Mouse (Mus musculus) embryonic facial prominence, embryonic 13.5 days (tissue): Measurements from ENCODE around the gene Gpr4. TPM values are rescaled to one million over a fixed set of nuclear protein-coding genes. Genes with fewer than 3 reads are reported as not detected.

Source experiments
- ATAC-seq: fragments of 200-750 bp; cut with Nextera tagmentation; 2 replicates; pipeline ENCODE4 v1.8.0; 2017; ENCODE audit warnings: low read depth; ENCODE audit not compliant: insufficient number of reproducible peaks, insufficient read depth, low FRiP score, low TSS enrichment
- H3K27ac ChIP-seq: fragments of 300-500 bp; sonication (generic); 2 replicates; pipeline ENCODE4 v1.5.1; 2015; ENCODE audit warnings: moderate library complexity, mild to moderate bottlenecking, inconsistent platforms
- H3K27me3 ChIP-seq: fragments of 300-500 bp; sonication (generic); 2 replicates; pipeline ENCODE4 v1.6.1; 2015; ENCODE audit warnings: mild to moderate bottlenecking, inconsistent platforms
- H3K36me3 ChIP-seq: fragments of 300-500 bp; sonication (generic); 2 replicates; pipeline ENCODE4 v1.6.1; 2015; ENCODE audit warnings: mild to moderate bottlenecking, inconsistent platforms
- H3K4me1 ChIP-seq: fragments of 300-500 bp; sonication (generic); 2 replicates; pipeline ENCODE4 v1.6.1; 2015; ENCODE audit warnings: inconsistent platforms
- H3K4me2 ChIP-seq: fragments of 300-500 bp; sonication (generic); 2 replicates; pipeline ENCODE4 v1.6.1; 2015; ENCODE audit warnings: moderate library complexity, mild to moderate bottlenecking, inconsistent platforms
- H3K4me3 ChIP-seq: fragments of 300-500 bp; sonication (generic); 2 replicates; pipeline ENCODE4 v1.5.1; 2015; ENCODE audit warnings: mild to moderate bottlenecking, inconsistent platforms
- H3K9ac ChIP-seq: fragments of 300-500 bp; sonication (generic); 2 replicates; pipeline ENCODE4 v1.6.1; 2015; ENCODE audit warnings: mild to moderate bottlenecking, inconsistent platforms
- H3K9me3 ChIP-seq: fragments of 300-500 bp; sonication (generic); 2 replicates; pipeline ENCODE4 v1.6.1; 2016; ENCODE audit warnings: inconsistent platforms
- WGBS: fragments of 180-500 bp; shearing (Covaris S2); methylation state at CpG from one replicate; pipeline ENCODE4 v1.1.7; 2015; ENCODE audit warnings: mixed read lengths; 5-methylcytosine and 5-hydroxymethylcytosine counted together
- microRNA counts: library from miRNA; unstranded; fragments of <30 nt; microRNA quantifications from one replicate; lab custom pipeline; 2016
- microRNA-seq: library from miRNA; unstranded; fragments of <30 nt; microRNA quantifications from one replicate; pipeline ENCODE4, GENCODE M21; 2016
- polyA plus RNA-seq: library from polyadenylated mRNA; unstranded; fragments of >200 nt; fragmentation: Nextera tagmentation; extraction: Ambion mirVana; gene quantifications from 2 replicates; pipeline ENCODE4 v1.2.1, GENCODE M21; 2015

Gpr4 gene
- polyA plus RNA-seq, 1 experiment from 2014 or later, result 1.6 TPM

DNA sequence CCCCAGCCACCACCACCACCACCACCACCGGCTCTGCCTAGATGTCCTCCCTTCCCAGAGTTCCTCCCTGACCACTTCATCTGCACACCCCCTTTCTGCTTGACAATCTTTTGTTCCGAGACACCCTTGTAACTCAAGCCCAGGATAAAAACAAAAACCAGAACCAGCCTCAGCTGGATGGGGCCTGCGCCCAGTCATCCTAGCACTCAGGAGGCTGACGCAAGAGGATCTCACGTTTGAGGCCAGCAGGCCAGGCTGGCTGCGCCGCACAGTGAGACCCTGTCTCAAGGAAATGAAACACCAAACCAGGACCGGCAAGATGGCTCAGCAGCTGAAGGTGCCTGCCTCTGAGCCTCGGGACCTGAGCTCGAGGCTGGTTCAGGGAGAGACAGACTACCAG is 54.7 kb downstream of the Gpr4 start:
- H3K4me2 ChIP-seq, result no peak overlapping the region
- H3K4me3 ChIP-seq, result no peak overlapping the region
- H3K9ac ChIP-seq, result 0 out of 2 replicates have a peak overlapping the region, but pooled peaks have one; percentile 21
- H3K27me3 ChIP-seq, result no peaks in the 10 kb centered on the region
- ATAC-seq, result no peak
- peaks cover 45% of the 10 kb centered on the region for H3K36me3 ChIP-seq
- peaks cover 32% of the 10 kb centered on the region for H3K4me1 ChIP-seq
- no peaks in the 10 kb centered on the region for H3K9me3 ChIP-seq
- 67% methylated on average over 10 of the region's 10 CpGs for WGBS
- H3K27ac ChIP-seq, result no peak overlapping the region

DNA sequence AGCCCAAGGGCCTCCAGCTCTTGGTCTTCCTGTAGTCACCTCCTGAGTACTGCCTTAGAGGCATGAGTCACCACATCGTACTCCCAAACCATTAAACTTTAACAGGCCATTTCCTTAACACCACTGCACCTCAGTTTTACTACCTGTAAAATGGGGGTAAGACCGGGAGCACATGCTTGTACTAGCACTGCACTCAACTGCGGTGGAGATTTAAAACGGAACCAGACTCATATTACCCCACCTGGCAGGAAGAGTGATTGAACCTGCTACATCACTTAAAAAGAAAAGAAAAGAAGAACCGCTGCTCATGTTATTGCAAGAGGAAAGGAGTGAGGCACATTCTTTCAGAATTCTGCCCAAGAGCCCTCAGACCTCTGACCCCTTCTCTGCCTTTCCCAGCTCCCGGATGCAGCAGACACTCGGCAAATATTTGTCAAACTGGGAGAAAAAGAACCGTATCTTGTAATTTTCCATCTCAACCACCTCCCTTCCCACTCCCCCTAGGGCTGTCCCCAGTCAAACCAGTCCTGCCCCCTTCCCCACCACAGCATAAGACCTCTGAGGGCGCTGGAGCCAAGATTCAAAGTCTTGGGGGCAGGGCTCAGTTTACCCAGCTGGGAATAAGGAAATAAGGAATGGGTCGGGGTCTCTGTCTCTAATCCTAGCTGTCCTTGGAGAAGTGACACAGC is 56.8 kb downstream of the Gpr4 start:
- peak overlapping the region; percentile 99 for H3K4me2 ChIP-seq
- no peaks in the 10 kb centered on the region for H3K27me3 ChIP-seq
- 33% methylated on average over 10 of the region's 10 CpGs for WGBS
- no peak for ATAC-seq
- H3K36me3 ChIP-seq, result peaks cover 25% of the 10 kb centered on the region
- H3K9me3 ChIP-seq, result no peaks in the 10 kb centered on the region
- peak overlapping the region; percentile 96 for H3K4me3 ChIP-seq
- peak overlapping the region; percentile 96 for H3K27ac ChIP-seq
- H3K9ac ChIP-seq, result peak overlapping the region; percentile 91
- H3K4me1 ChIP-seq, result peaks cover 32% of the 10 kb centered on the region

- no peak for ATAC-seq
- Histone ChIP-seq H3K27ac (peak overlapping the region; percentile 96), H3K4me2 (peak overlapping the region; percentile 99), H3K4me1 (peaks cover 32% of the 10 kb centered on the region), H3K4me3 (peak overlapping the region; percentile 96), H3K27me3 (no peaks in the 10 kb centered on the region), H3K9ac (peak overlapping the region; percentile 91), H3K36me3 (peaks cover 18% of the 10 kb centered on the region), H3K9me3 (no peaks in the 10 kb centered on the region)
- 2% methylated on average over 18 of the region's 19 CpGs for WGBS
Observed at GRCm38 (mm10) chr7:19269721-19270441, 57.5 kb downstream of the Gpr4 start.

DNA sequence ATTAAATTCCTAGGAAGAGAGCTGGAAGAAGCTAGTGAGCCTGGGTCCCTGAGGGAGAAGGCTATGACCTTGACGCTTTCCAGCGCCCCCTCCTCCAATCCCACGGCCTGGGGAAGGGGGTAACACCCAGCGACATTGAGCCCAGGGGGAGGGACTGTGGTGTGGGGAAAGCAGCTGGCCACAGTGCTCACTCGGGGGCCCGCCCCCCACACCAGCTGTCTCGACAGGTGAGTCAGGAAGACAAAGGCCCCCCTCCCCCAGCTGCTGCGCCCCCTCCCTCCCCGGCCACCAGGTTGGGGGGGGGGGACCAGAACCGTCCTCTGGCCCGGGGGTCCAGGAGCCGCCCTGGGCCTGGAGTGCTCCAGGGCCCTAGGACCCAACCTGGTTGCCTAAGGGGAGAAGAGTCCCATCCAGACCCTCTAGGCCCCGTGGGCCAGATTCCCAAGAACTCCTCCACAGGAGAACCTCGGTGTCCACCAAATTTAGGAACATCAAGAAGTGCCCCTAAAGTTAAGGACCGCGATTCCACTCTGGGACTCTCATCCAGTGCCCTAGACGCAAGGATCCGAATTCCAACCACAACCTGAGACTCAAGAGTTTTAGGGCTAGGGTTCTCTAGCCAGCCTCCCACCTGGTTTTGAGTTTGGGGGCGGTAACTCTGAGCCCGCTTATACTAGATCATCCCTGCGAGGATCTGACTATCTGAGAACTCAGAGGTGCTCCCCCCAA is 58.3 kb downstream of the Gpr4 start:
- H3K27ac ChIP-seq, result peak overlapping the region; percentile 96
- H3K27me3 ChIP-seq, result no peaks in the 10 kb centered on the region
- H3K36me3 ChIP-seq, result peaks cover 13% of the 10 kb centered on the region; the same call in 1 of the 2 replicates
- under 1% methylated on average over 21 of the region's 21 CpGs for WGBS
- peaks cover 32% of the 10 kb centered on the region for H3K4me1 ChIP-seq
- no peaks in the 10 kb centered on the region for H3K9me3 ChIP-seq
- peak overlapping the region; percentile 99 for H3K4me2 ChIP-seq
- ATAC-seq, result no peak
- peak overlapping the region; percentile 91 for H3K9ac ChIP-seq
- peak overlapping the region; percentile 96 for H3K4me3 ChIP-seq

DNA sequence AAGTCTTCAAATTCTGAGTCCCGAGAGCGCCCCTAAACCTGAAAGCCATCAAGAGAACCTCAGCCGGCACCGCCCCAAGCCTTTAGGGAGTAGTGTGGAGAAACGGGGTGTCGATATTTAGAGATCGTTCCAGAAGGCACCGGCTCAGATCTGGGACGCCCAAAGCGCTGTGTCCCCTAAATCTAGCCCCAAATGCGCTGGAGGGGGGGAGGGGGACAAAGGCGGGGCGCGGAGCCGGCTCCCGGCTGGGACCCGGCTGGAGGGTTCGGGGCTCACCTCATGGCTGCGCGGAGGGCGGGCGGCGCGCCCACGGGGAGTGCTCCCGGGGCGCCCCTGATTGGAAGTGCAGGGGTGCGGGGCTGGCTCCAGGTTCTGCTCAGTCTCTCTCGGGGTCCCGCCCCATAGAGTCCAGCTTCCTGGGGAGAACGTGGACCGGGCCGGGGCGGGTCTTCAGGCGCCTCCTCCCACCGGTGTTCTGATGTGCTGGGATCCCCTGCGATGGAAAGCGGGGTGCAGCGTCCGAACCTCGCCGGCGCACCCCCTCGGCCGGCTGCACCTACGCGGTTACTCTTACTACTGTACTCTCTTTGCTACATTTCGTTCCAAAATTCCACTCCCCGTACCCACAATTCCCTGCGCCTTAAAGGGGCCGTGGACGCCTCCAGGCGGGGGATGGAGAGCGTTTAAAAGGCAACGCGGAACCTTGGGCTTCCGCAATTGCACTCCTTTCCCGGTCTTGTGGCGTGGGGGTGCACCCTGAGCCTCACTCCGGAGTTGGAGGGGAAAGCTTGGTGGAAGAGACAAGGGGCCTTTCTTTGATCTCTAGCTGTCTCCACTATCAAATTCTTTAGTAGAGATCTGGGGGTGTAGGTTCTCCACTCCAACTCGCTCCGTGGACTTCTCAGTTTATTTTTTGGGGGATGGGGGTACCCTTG is 59.2 kb downstream of the Gpr4 start, which contains the start of gene Vasp:
Vasp (minus strand) TSS at position 580 of the 935 bp plus-strand sequence.
- ATAC-seq, result peak; percentile 71
- Histone ChIP-seq H3K9ac (peak within 1 kb of the TSS; percentile 91), H3K36me3 (peaks cover 13% of the 10 kb centered on the region; the same call in 1 of the 2 replicates), H3K4me3 (peak within 1 kb of the TSS; percentile 96), H3K9me3 (peaks cover 2% of the 10 kb centered on the region; the same call in 1 of the 2 replicates), H3K27ac (peak within 1 kb of the TSS; percentile 96), H3K4me2 (peak within 1 kb of the TSS; percentile 99), H3K4me1 (peaks cover 32% of the 10 kb centered on the region), H3K27me3 (no peaks in the 10 kb centered on the region)
- WGBS, result under 1% methylated on average over 62 of the region's 62 CpGs

GRCm38 (mm10) chr7:19272173-19272764 is 59.9 kb downstream of the Gpr4 start:
- H3K36me3 ChIP-seq, result peaks cover 10% of the 10 kb centered on the region; the same call in 1 of the 2 replicates
- H3K27ac ChIP-seq, result peak overlapping the region; percentile 96
- under 1% methylated on average over 35 of the region's 36 CpGs for WGBS
- peaks cover under 1% of the 10 kb centered on the region; the same call in 1 of the 2 replicates for H3K27me3 ChIP-seq
- H3K9me3 ChIP-seq, result peaks cover 2% of the 10 kb centered on the region; the same call in 1 of the 2 replicates
- peak overlapping the region; percentile 96 for H3K4me3 ChIP-seq
- peaks cover 32% of the 10 kb centered on the region for H3K4me1 ChIP-seq
- H3K4me2 ChIP-seq, result peak overlapping the region; percentile 99
- peak overlapping the region; percentile 91 for H3K9ac ChIP-seq
- peak; percentile 72 for ATAC-seq

MicroRNAs within 50 kb of the gene (microRNA counts, 519-probe panel; counts per million panel counts)
- microRNA mmu-miR-330 (lab: Ali Mortazavi, UCI), result 236 counts per million, percentile 44 among the panel's probes with 10 or more counts

Small RNA genes within 50 kb of the gene (microRNA-seq; reads per million reads assigned to microRNA genes)
- 209 reads per million, percentile 62 among the genes with 10 or more reads in this experiment for gene Mir330

Other genes starting within 250 kb of the Gpr4 start
- gene Nanos2, start 225.1 kb upstream of the Gpr4 start, polyA plus RNA-seq, result not detected in 2 replicates
- 6.0 and 6.7 TPM in 2 replicates for gene Mypop, start 221.3 kb upstream of the Gpr4 start, polyA plus RNA-seq
- 30.1 and 33.2 TPM in 2 replicates for gene Irf2bp1, start 208.5 kb upstream of the Gpr4 start, polyA plus RNA-seq
- 0.62 and 1.8 TPM in 2 replicates for gene Foxa3, start 189.0 kb upstream of the Gpr4 start, polyA plus RNA-seq
- gene Sympk, start 188.2 kb upstream of the Gpr4 start, polyA plus RNA-seq, result 36.0 and 43.2 TPM in 2 replicates
- not detected in 2 replicates for gene Rsph6a, start 157.8 kb upstream of the Gpr4 start, polyA plus RNA-seq
- gene Dmwd, start 136.3 kb upstream of the Gpr4 start, polyA plus RNA-seq, result 16.4 and 17.6 TPM in 2 replicates
- gene Dmpk, start 128.7 kb upstream of the Gpr4 start, polyA plus RNA-seq, result 13.1 and 16.8 TPM in 2 replicates
- gene Six5, start 117.9 kb upstream of the Gpr4 start, polyA plus RNA-seq, result 14.7 and 15.3 TPM in 2 replicates
- 3.5 and 4.4 TPM in 2 replicates for gene Gm4969, start 94.2 kb upstream of the Gpr4 start, polyA plus RNA-seq
- gene Fbxo46, start 92.7 kb upstream of the Gpr4 start, polyA plus RNA-seq, result 15.3 and 16.6 TPM in 2 replicates
- 15.2 and 16.2 TPM in 2 replicates for gene Qpctl, start 63.2 kb upstream of the Gpr4 start, polyA plus RNA-seq
- gene Snrpd2, start 62.8 kb upstream of the Gpr4 start, polyA plus RNA-seq, result 137 and 167 TPM in 2 replicates
- gene Gipr, start 46.4 kb upstream of the Gpr4 start, polyA plus RNA-seq, result 0.37 and 0.56 TPM in 2 replicates
- 5.1 and 7.2 TPM in 2 replicates for gene Eml2, start 36.1 kb upstream of the Gpr4 start, polyA plus RNA-seq
- 36.2 and 38.2 TPM in 2 replicates for gene Opa3, start 15.8 kb downstream of the Gpr4 start, polyA plus RNA-seq
- 57.3 and 64.0 TPM in 2 replicates for gene Vasp, start 59.3 kb downstream of the Gpr4 start, polyA plus RNA-seq
- not detected in 2 replicates for gene Ppm1n, start 67.5 kb downstream of the Gpr4 start, polyA plus RNA-seq
- 10.2 and 11.7 TPM in 2 replicates for gene Rtn2, start 70.1 kb downstream of the Gpr4 start, polyA plus RNA-seq
- 0.06 and 0.23 TPM in 2 replicates for gene Fosb, start 97.5 kb downstream of the Gpr4 start, polyA plus RNA-seq
- gene Ercc1, start 132.2 kb downstream of the Gpr4 start, polyA plus RNA-seq, result 93.2 and 106 TPM in 2 replicates
- 29.4 and 30.5 TPM in 2 replicates for gene Cd3eap, start 146.9 kb downstream of the Gpr4 start, polyA plus RNA-seq
- 8.3 and 12.6 TPM in 2 replicates for gene Ppp1r13l, start 147.2 kb downstream of the Gpr4 start, polyA plus RNA-seq
- gene Ercc2, start 169.5 kb downstream of the Gpr4 start, polyA plus RNA-seq, result 17.0 and 17.4 TPM in 2 replicates
- 14.5 and 14.8 TPM in 2 replicates for gene Klc3, start 191.6 kb downstream of the Gpr4 start, polyA plus RNA-seq
- 2.1 TPM in 1 of 2 replicates, not detected in the other for gene Ckm, start 192.2 kb downstream of the Gpr4 start, polyA plus RNA-seq
- gene Mark4, start 246.3 kb downstream of the Gpr4 start, polyA plus RNA-seq, result 10.2 and 12.4 TPM in 2 replicates